Mouse (Mus musculus): ENCODE measurements at regions not wholly inside any gene's neighbourhood (a gene's known extent, or its start where the extent isn't known, plus 50 kb on each side); places are given as distances from the start of the nearest gene placed in this dataset.
A peak's percentile ranks its signal among the peaks of the same experiment; 100 is the strongest.

GRCm38 (mm10) chr1:73797413-73797812 is 326.8 kb downstream of the Tns1 start:
- Histone ChIP-seq H3K9me3 (no peaks in the 10 kb centered on the region), H3K9ac (no peak overlapping the region), H3K36me3 (no peaks in the 10 kb centered on the region), H3K4me2 (no peak overlapping the region), H3K4me3 (no peak overlapping the region), H3K27ac (peak overlapping the region; percentile 5), H3K27me3 (no peaks in the 10 kb centered on the region), H3K4me1 (peaks cover 7% of the 10 kb centered on the region; the same call in 1 of the 2 replicates)
- 90% methylated on average over 2 of the region's 2 CpGs for WGBS
- ATAC-seq (ENCODE audit: insufficient number of reproducible peaks, low FRiP score, low TSS enrichment, low read depth): no peak

GRCm38 (mm10) chr1:73793871-73794270 is 330.4 kb downstream of the Tns1 start:
- no peak overlapping the region for H3K4me3 ChIP-seq
- no peaks in the 10 kb centered on the region for H3K9me3 ChIP-seq
- no peak for ATAC-seq (ENCODE audit: insufficient number of reproducible peaks, low FRiP score, low TSS enrichment, low read depth)
- H3K27me3 ChIP-seq: no peaks in the 10 kb centered on the region
- H3K36me3 ChIP-seq: no peaks in the 10 kb centered on the region
- H3K9ac ChIP-seq: no peak overlapping the region
- H3K4me1 ChIP-seq: no peaks in the 10 kb centered on the region; the same call in 1 of the 2 replicates
- no peak overlapping the region for H3K27ac ChIP-seq
- no peak overlapping the region for H3K4me2 ChIP-seq
- WGBS: 71% methylated on average over 4 of the region's 4 CpGs

- no peak for ATAC-seq (ENCODE audit: insufficient number of reproducible peaks, low FRiP score, low TSS enrichment, low read depth)
- Histone ChIP-seq H3K9me3 (no peaks in the 10 kb centered on the region), H3K36me3 (no peaks in the 10 kb centered on the region), H3K4me1 (no peaks in the 10 kb centered on the region; the same call in 1 of the 2 replicates), H3K27me3 (no peaks in the 10 kb centered on the region), H3K9ac (no peak overlapping the region), H3K4me3 (no peak overlapping the region), H3K27ac (no peak overlapping the region), H3K4me2 (no peak overlapping the region)
- WGBS: 84% methylated on average over 3 of the region's 3 CpGs
Observed at GRCm38 (mm10) chr1:73793256-73793655, 331.0 kb downstream of the Tns1 start.

GRCm38 (mm10) chr1:73792311-73792710 is 331.9 kb downstream of the Tns1 start:
- H3K27me3 ChIP-seq: no peaks in the 10 kb centered on the region
- no peak overlapping the region for H3K4me3 ChIP-seq
- no peaks in the 10 kb centered on the region; the same call in 1 of the 2 replicates for H3K4me1 ChIP-seq
- H3K27ac ChIP-seq: no peak overlapping the region
- no peaks in the 10 kb centered on the region for H3K36me3 ChIP-seq
- WGBS: 91% methylated on average over 5 of the region's 5 CpGs
- no peaks in the 10 kb centered on the region for H3K9me3 ChIP-seq
- ATAC-seq (ENCODE audit: insufficient number of reproducible peaks, low FRiP score, low TSS enrichment, low read depth): no peak
- no peak overlapping the region for H3K9ac ChIP-seq
- H3K4me2 ChIP-seq: no peak overlapping the region

- H3K4me2 ChIP-seq: no peak overlapping the region
- 51% methylated on average over 2 of the region's 2 CpGs for WGBS
- H3K27me3 ChIP-seq: no peaks in the 10 kb centered on the region
- H3K27ac ChIP-seq: no peak overlapping the region
- ATAC-seq (ENCODE audit: insufficient number of reproducible peaks, low FRiP score, low TSS enrichment, low read depth): no peak
- no peak overlapping the region for H3K4me3 ChIP-seq
- H3K9ac ChIP-seq: no peak overlapping the region
- H3K4me1 ChIP-seq: no peaks in the 10 kb centered on the region
- H3K9me3 ChIP-seq: no peaks in the 10 kb centered on the region
- H3K36me3 ChIP-seq: no peaks in the 10 kb centered on the region
Observed at GRCm38 (mm10) chr1:73787666-73788065, 336.6 kb downstream of the Tns1 start.

GRCm38 (mm10) chr1:73787224-73787623 is 337.0 kb downstream of the Tns1 start:
- Histone ChIP-seq H3K9ac (no peak overlapping the region), H3K9me3 (no peaks in the 10 kb centered on the region), H3K36me3 (no peaks in the 10 kb centered on the region), H3K4me3 (no peak overlapping the region), H3K4me2 (no peak overlapping the region), H3K4me1 (no peaks in the 10 kb centered on the region), H3K27ac (no peak overlapping the region), H3K27me3 (no peaks in the 10 kb centered on the region)
- no peak for ATAC-seq (ENCODE audit: insufficient number of reproducible peaks, low FRiP score, low TSS enrichment, low read depth)
- WGBS: 82% methylated on average over 7 of the region's 7 CpGs

- H3K36me3 ChIP-seq: no peaks in the 10 kb centered on the region
- H3K4me3 ChIP-seq: no peak overlapping the region
- 66% methylated on average over 2 of the region's 2 CpGs for WGBS
- H3K4me2 ChIP-seq: no peak overlapping the region
- no peaks in the 10 kb centered on the region for H3K27me3 ChIP-seq
- peak; percentile 75 for ATAC-seq (ENCODE audit: insufficient number of reproducible peaks, low FRiP score, low TSS enrichment, low read depth)
- H3K9me3 ChIP-seq: no peaks in the 10 kb centered on the region
- H3K4me1 ChIP-seq: no peaks in the 10 kb centered on the region
- H3K27ac ChIP-seq: peak overlapping the region; percentile 34; the same call in 1 of the 2 replicates
- H3K9ac ChIP-seq: no peak overlapping the region
Observed at GRCm38 (mm10) chr1:73783303-73783702, 340.9 kb downstream of the Tns1 start.

- H3K9me3 ChIP-seq: no peaks in the 10 kb centered on the region
- H3K27ac ChIP-seq: peak overlapping the region; percentile 52
- no peaks in the 10 kb centered on the region for H3K27me3 ChIP-seq
- no peak overlapping the region for H3K9ac ChIP-seq
- no peak overlapping the region for H3K4me3 ChIP-seq
- H3K4me1 ChIP-seq: no peaks in the 10 kb centered on the region
- H3K4me2 ChIP-seq: no peak overlapping the region
- WGBS: 63% methylated on average over 2 of the region's 2 CpGs
- H3K36me3 ChIP-seq: no peaks in the 10 kb centered on the region
- ATAC-seq (ENCODE audit: insufficient number of reproducible peaks, low FRiP score, low TSS enrichment, low read depth): no peak
Observed at GRCm38 (mm10) chr1:73782871-73783270, 341.4 kb downstream of the Tns1 start.

GRCm38 (mm10) chr1:73771773-73772172 is 352.5 kb downstream of the Tns1 start:
- no peak overlapping the region for H3K9ac ChIP-seq
- H3K9me3 ChIP-seq: no peaks in the 10 kb centered on the region
- H3K36me3 ChIP-seq: no peaks in the 10 kb centered on the region
- no peaks in the 10 kb centered on the region for H3K27me3 ChIP-seq
- H3K4me1 ChIP-seq: no peaks in the 10 kb centered on the region
- H3K4me3 ChIP-seq: no peak overlapping the region
- H3K27ac ChIP-seq: no peak overlapping the region
- ATAC-seq (ENCODE audit: insufficient number of reproducible peaks, low FRiP score, low TSS enrichment, low read depth): no peak
- 45% methylated on average over 5 of the region's 5 CpGs for WGBS
- H3K4me2 ChIP-seq: no peak overlapping the region

- Histone ChIP-seq H3K36me3 (no peaks in the 10 kb centered on the region), H3K27ac (no peak overlapping the region), H3K9ac (no peak overlapping the region), H3K4me1 (no peaks in the 10 kb centered on the region), H3K4me2 (no peak overlapping the region), H3K27me3 (no peaks in the 10 kb centered on the region), H3K9me3 (no peaks in the 10 kb centered on the region), H3K4me3 (no peak overlapping the region)
- no peak for ATAC-seq (ENCODE audit: insufficient number of reproducible peaks, low FRiP score, low TSS enrichment, low read depth)
- 77% methylated on average over 5 of the region's 5 CpGs for WGBS
Observed at GRCm38 (mm10) chr1:73770631-73771030, 353.6 kb downstream of the Tns1 start.

GRCm38 (mm10) chr1:73764611-73765333 is 359.5 kb downstream of the Tns1 start:
- no peak overlapping the region for H3K9ac ChIP-seq
- no peaks in the 10 kb centered on the region for H3K27me3 ChIP-seq
- no peaks in the 10 kb centered on the region for H3K4me1 ChIP-seq
- 26% methylated on average over 5 of the region's 5 CpGs for WGBS
- no peaks in the 10 kb centered on the region for H3K36me3 ChIP-seq
- ATAC-seq (ENCODE audit: insufficient number of reproducible peaks, low FRiP score, low TSS enrichment, low read depth): no peak; the same call in 1 of the 2 replicates
- no peaks in the 10 kb centered on the region for H3K9me3 ChIP-seq
- no peak overlapping the region for H3K4me3 ChIP-seq
- H3K27ac ChIP-seq: no peak overlapping the region
- H3K4me2 ChIP-seq: no peak overlapping the region

- peak; percentile 68 for ATAC-seq (ENCODE audit: insufficient number of reproducible peaks, low FRiP score, low TSS enrichment, low read depth)
- H3K36me3 ChIP-seq: no peaks in the 10 kb centered on the region
- H3K4me2 ChIP-seq: no peak overlapping the region
- no peaks in the 10 kb centered on the region for H3K9me3 ChIP-seq
- H3K4me1 ChIP-seq: peaks cover 21% of the 10 kb centered on the region
- H3K4me3 ChIP-seq: no peak overlapping the region
- H3K9ac ChIP-seq: no peak overlapping the region
- no peak overlapping the region for H3K27ac ChIP-seq
- WGBS: 25% methylated on average over 11 of the region's 11 CpGs
- no peaks in the 10 kb centered on the region for H3K27me3 ChIP-seq
Observed at GRCm38 (mm10) chr1:73758110-73759061, 365.9 kb downstream of the Tns1 start.
